Mouse (Mus musculus): ENCODE data around the gene Rhbdl1. TPM values are rescaled to one million over a fixed set of nuclear protein-coding genes. Genes with fewer than 3 reads are reported as not detected.
A peak's percentile ranks its signal among the peaks of the same experiment; 100 is the strongest.

Gene Rhbdl1
- polyA plus RNA-seq, 1 experiment from 2014 or later, result 1.9 TPM

DNA sequence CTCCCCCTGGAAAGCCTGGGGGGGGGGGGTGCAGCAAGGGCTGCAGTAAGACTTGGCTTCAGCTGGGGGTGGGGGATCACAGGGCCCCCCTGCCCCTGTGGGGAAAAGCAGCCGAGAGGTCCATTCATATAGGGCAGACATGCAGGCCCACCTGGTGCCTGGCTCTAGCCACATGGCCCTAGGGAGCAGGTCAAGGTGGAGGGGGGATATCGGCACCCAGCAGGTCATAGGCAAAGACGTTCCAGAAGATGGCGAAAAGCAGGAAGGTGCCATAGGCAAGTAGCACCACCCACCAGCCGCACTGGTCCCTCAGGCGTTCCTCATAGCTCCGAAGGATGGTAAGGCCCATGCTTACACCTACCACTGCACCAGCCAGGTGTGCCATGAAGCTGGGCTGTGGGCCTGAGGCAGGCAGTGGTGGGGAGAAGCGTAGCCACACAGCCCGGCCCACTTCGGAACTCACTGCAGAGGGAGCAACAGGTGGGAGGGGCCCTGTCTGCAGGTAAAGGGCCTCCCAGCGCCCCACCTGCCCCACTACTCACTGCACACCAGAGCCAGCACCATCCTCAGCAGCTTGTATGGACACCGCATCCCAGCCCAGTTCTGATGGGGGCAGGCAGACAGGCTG is 2.4 kb downstream of the Rhbdl1 start:
- Histone ChIP-seq H3K4me1 (replicated peaks) (peaks cover 70% of the 10 kb centered on the region), H3K4me3 (replicated peaks) (peak overlapping the region; percentile 83), H3K27ac (no peak overlapping the region; the same call in 1 of the 2 replicates), H3K4me2 (replicated peaks) (peak overlapping the region; percentile 91), H3K9ac (peak overlapping the region; percentile 85), H3K36me3 (peaks cover 21% of the 10 kb centered on the region), H3K9me3 (no peaks in the 10 kb centered on the region), H3K27me3 (replicated peaks) (no peaks in the 10 kb centered on the region)
- WGBS, result 77% methylated on average over 12 of the region's 12 CpGs
- no peak for ATAC-seq

DNA sequence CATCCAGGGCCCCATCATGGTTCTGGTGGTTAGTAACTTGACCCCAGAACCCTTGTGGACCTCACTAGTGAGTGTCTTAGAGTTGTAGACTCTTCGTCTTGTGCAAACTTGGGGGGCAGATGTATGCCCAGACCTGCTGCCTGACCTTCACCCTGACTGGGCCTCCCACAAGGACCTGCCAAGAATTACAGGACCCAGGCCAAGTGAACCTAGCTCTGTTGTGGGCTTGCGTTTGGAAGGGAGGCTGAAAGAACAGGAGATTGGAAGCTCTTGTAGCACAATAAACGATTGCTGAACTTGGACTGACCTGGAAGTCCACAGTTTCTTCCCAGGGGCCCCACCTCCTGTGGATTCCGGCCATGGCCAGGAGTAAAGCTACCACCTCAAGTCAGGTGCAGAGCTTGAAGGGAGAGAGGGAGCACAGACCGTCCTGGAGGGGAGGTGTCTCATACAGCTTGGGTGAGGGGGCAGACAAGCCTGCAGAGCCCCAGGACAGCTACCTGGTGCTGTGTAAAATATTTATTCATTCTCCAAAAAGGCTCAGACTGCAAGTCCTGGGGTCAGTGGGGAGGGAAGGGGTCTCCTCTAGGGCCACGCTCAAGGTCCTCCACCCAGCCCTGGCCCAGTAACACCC is 3.0 kb downstream of the Rhbdl1 start:
- H3K4me2 ChIP-seq (replicated peaks), result peak overlapping the region; percentile 91
- WGBS, result 19% methylated on average over 6 of the region's 6 CpGs
- H3K9me3 ChIP-seq, result no peaks in the 10 kb centered on the region
- H3K27me3 ChIP-seq (replicated peaks), result no peaks in the 10 kb centered on the region
- peak overlapping the region; percentile 85 for H3K9ac ChIP-seq
- ATAC-seq, result no peak
- H3K27ac ChIP-seq, result peak overlapping the region; percentile 98
- H3K4me1 ChIP-seq (replicated peaks), result peaks cover 68% of the 10 kb centered on the region
- H3K36me3 ChIP-seq, result peaks cover 16% of the 10 kb centered on the region
- H3K4me3 ChIP-seq (replicated peaks), result peak overlapping the region; percentile 83

DNA sequence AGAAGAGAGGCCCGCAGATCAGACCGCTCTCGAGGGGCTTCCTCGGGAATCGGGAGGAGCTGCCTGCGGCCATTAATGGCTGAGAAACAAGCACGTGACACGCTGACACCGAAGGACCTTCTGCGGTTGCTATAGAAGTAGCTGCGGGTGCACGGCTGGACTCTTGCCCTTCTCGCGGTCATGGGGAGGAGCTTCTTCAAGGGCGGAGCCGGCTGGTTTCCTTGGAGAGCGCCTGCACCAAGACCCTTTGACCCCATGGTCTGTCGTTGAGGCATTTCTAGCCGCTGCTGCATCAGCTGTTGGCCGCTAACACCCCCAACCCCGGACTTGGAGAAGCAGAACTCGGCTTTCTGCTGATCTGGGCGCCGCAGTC is 3.8 kb downstream of the Rhbdl1 start, which contains the start of gene Stub1:
TSS of gene Stub1 (minus strand) at position 114 of the 373 bp plus-strand sequence.
- under 1% methylated on average over 24 of the region's 24 CpGs for WGBS
- H3K4me1 ChIP-seq (replicated peaks), result peaks cover 70% of the 10 kb centered on the region
- ATAC-seq, result peak; percentile 82

DNA sequence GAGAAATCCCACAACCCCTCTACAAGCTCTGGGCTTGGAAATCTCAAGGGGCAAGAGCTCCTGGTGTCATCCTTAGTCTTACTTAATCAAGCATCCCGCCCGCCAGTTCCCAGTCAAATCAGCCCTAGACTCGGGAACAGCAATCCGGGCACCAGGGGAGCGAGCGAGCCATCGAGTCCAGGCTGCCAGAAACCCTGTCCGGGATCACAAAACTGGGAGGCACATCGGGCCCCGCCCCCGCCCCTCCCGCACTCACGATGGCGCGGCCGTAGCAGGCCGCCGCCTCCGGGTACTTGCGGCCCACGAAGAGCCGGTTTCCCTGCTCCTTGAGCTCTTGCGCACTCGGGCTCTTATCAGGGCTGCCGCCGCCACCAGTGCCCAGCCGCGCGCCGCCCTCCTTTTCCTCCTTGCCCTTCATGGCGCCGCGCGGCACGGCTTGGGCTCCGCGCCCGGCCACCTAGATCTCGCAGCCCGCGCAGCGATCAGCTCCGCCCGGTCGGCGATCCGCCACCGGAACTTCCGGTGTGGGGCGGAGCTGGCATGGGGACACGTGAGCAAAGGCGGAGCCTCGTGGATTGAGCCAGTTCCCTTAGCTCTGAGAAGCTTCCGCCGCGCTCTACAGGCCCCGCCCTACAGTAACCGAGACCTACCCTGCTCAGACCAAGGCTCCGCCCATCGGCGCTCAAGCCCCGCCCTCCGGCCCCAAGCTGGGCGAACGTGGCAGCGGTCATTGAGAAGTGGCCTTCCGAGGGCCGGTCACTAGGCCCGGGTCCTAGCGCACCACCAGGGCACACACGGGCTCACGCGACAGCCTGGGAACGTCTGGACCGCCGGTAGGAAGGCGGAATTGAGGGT is 4.4 kb downstream of the Rhbdl1 start:
- ATAC-seq, result peak; percentile 92
- peak overlapping the region; percentile 83 for H3K4me3 ChIP-seq (replicated peaks)
- peaks cover 14% of the 10 kb centered on the region for H3K36me3 ChIP-seq
- no peaks in the 10 kb centered on the region for H3K9me3 ChIP-seq
- no peaks in the 10 kb centered on the region for H3K27me3 ChIP-seq (replicated peaks)
- peak overlapping the region; percentile 98 for H3K27ac ChIP-seq
- WGBS, result under 1% methylated on average over 76 of the region's 77 CpGs
- peak overlapping the region; percentile 91 for H3K4me2 ChIP-seq (replicated peaks)
- H3K4me1 ChIP-seq (replicated peaks), result peaks cover 70% of the 10 kb centered on the region
- peak overlapping the region; percentile 85 for H3K9ac ChIP-seq

More for the DNA sequence above, 3.8 kb downstream of the Rhbdl1 start, which contains the start of gene Stub1:
- Histone ChIP-seq H3K4me3 (replicated peaks) (peak within 1 kb of the TSS; percentile 83), H3K9ac (peak within 1 kb of the TSS; percentile 85), H3K36me3 (peaks cover 14% of the 10 kb centered on the region), H3K27me3 (replicated peaks) (no peaks in the 10 kb centered on the region), H3K9me3 (no peaks in the 10 kb centered on the region), H3K4me2 (replicated peaks) (peak within 1 kb of the TSS; percentile 91), H3K27ac (peak within 1 kb of the TSS; percentile 98)

DNA sequence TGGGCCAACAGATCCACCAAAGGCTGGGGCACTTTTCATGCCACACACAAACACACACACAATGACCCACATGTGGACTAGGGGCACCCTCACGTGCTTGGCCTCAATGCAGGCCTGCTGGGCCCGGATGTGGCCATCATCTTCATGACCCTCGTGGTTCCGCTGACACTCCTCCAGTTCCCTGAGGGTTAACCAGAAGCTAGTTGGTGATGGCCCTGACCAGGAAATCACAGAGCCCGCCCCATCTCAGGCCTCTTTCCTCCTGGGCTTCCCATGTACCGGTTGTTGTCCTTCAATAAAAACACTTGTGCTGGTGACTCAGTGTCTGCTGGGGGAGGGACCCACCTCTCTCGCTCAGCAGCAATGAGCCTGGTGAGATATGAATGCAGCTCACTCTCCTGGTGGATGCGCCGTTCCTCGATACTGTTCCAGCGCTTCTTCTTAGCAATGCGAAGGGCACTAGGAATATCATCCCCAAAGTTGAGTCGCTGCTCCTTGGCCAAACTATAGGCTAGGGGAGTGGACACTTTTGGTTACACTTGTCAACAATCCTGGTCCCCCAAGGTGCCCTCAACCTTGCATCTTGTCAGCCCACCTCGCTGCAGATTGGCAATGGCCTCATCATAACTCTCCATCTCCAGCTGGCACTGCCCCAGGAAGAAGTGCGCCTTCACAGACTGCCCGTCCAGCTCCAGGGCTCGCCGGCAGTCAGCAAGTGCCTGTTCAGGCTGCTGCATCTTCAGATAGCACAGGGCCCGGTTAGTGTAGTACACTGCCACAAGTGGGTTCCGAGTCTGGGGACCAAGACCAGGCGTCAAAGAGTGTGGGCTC is 5.4 kb downstream of the Rhbdl1 start:
- Histone ChIP-seq H3K9ac (peak overlapping the region; percentile 85), H3K9me3 (no peaks in the 10 kb centered on the region), H3K4me3 (replicated peaks) (peak overlapping the region; percentile 83), H3K36me3 (peaks cover 14% of the 10 kb centered on the region), H3K27me3 (replicated peaks) (no peaks in the 10 kb centered on the region), H3K27ac (peak overlapping the region; percentile 98), H3K4me1 (replicated peaks) (peaks cover 61% of the 10 kb centered on the region), H3K4me2 (replicated peaks) (peak overlapping the region; percentile 91)
- 47% methylated on average over 21 of the region's 21 CpGs for WGBS
- no peak for ATAC-seq

DNA sequence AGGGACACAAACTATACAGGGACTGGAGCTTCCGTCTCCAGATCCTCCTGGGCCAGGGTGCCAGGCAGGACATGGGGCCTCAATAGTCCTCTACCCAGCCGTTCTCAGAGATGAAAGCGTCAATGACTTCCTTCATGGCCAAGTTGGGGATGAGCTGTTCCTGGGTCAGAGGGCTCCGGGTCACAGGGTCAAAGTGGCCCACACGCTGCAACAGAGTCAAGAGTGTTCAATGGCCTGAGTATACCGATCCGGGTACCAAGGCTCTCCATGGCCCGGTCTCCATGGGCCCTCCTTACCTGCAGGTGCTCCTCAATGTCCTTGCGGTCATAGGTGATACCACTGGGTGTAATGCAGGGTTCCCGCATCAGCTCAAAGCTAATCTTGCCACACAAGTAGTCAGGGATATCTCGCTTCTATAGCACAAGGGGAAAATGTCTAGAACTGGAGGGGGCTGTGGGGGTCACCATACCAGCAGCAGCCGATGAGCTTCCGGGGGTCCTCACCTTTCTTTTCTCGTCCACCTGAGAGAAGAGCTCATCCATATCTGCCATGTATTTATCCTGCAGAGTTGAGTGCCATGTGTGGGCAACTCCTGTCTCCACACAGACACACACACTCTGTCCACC is 6.2 kb downstream of the Rhbdl1 start:
- Histone ChIP-seq H3K4me2 (replicated peaks) (peak overlapping the region; percentile 91), H3K36me3 (peaks cover 17% of the 10 kb centered on the region), H3K4me3 (replicated peaks) (peak overlapping the region; percentile 83), H3K9me3 (no peaks in the 10 kb centered on the region), H3K9ac (peak overlapping the region; percentile 85; the same call in 1 of the 2 replicates), H3K27me3 (replicated peaks) (no peaks in the 10 kb centered on the region), H3K27ac (peak overlapping the region; percentile 98; the same call in 1 of the 2 replicates), H3K4me1 (replicated peaks) (peaks cover 55% of the 10 kb centered on the region)
- no peak for ATAC-seq
- WGBS, result 84% methylated on average over 14 of the region's 14 CpGs

DNA sequence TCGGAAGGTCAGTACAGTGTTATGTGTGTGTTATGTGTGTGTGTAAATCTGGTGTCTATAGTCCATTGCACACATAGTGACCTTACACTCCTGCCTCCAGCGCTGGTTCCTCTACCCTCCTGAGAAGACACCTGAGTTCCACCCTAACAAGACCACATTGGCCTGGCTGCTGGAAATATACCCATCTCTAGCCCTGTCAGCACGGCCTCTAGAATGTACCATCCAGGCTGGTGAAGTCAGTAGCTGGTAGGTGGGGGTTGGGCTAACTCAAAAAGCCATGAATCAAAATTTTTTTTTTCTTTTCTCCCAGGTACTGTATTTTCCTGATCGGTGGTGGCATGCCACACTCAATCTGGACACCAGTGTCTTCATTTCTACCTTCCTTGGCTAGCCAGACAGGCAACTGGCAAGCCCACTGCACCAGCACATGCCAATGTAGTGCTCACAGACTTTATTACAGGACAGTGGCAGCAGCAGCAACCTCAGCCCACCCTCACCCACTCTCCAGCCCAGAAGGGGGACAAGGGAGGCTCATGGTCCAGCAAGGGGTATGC is 6.8 kb downstream of the Rhbdl1 start:
- H3K27me3 ChIP-seq (replicated peaks), result no peaks in the 10 kb centered on the region
- peak overlapping the region; percentile 5; the same call in 1 of the 2 replicates for H3K27ac ChIP-seq
- 0 out of 2 replicates have a peak overlapping the region, but pooled peaks have one; percentile 10 for H3K9ac ChIP-seq
- no peak for ATAC-seq
- peak overlapping the region; percentile 91 for H3K4me2 ChIP-seq (replicated peaks)
- WGBS, result 77% methylated on average over 4 of the region's 4 CpGs
- H3K9me3 ChIP-seq, result no peaks in the 10 kb centered on the region
- H3K4me1 ChIP-seq (replicated peaks), result peaks cover 53% of the 10 kb centered on the region
- no peak overlapping the region; the same call in 1 of the 2 replicates for H3K4me3 ChIP-seq (replicated peaks)
- peaks cover 19% of the 10 kb centered on the region for H3K36me3 ChIP-seq

DNA sequence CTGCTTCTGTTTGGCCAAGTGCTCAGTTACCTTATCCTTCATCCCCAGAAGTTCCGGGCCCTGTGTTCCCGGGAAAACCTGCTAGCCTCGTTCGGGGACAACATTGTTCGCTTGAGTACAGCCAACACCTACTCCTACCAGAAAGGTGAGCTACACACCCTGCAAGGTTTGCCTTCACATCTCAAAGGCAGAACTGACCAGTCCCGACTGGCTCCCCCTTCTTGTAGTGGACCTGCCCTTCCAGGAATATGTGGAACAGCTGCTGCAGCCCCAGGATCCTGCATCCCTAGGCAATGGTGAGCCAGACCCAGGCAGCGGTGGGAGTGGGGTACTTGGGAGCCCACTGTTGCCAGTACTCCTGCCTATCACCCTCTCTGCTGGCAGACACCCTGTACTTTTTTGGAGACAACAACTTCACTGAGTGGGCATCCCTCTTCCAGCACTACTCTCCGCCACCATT is 7.5 kb downstream of the Rhbdl1 start:
- ATAC-seq, result no peak
- peak overlapping the region; percentile 57 for H3K4me3 ChIP-seq (replicated peaks)
- H3K4me1 ChIP-seq (replicated peaks), result peaks cover 53% of the 10 kb centered on the region
- H3K9me3 ChIP-seq, result no peaks in the 10 kb centered on the region
- 32% methylated on average over 8 of the region's 8 CpGs for WGBS
- H3K4me2 ChIP-seq (replicated peaks), result peak overlapping the region; percentile 91
- no peaks in the 10 kb centered on the region for H3K27me3 ChIP-seq (replicated peaks)
- H3K36me3 ChIP-seq, result peaks cover 19% of the 10 kb centered on the region
- peak overlapping the region; percentile 64 for H3K9ac ChIP-seq
- peak overlapping the region; percentile 90 for H3K27ac ChIP-seq

DNA sequence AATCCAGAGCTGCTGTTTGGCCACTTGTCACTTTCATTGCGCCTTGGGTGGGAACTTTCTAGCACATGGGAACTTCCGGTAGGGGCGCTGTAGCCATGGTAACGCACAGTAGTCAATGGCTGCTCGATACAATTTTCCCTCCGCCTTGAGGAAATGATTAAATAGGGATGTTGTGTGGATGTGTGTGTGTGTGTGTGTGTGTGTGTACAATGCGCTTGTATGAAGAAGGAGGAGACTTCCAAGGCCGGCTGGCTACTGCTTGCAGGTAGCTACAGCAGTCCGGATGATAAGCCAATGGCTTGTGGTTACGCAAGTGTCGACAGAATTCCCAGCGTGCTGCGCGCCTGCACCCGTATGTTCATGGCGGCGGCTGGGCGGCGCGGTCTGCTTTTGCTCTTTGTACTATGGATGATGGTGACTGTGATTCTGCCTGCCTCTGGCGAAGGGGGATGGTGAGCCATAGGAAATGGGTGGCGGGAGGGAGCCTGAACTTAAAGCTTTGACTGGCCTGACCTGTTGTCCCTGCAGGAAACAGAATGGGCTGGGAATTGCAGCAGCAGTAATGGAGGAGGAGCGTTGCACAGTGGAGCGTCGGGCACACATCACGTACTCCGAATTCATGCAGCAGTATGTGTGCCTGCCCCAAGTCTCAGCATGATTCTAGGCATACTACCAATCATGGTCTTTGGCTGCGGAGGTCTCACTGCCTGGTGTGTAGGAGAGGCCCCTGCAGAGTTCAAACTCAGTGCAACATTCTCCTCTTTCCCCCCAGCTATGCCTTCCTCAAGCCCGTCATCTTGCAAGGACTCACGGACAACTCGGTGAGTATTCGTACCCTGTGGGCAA is 8.2 kb downstream of the Rhbdl1 start, which contains the start of gene Jmjd8:
TSS of gene Jmjd8 (plus strand) at position 156 of the 846 bp plus-strand sequence.
- under 1% methylated on average over 32 of the region's 32 CpGs for WGBS
- peak; percentile 37; the same call in 1 of the 2 replicates for ATAC-seq
- H3K36me3 ChIP-seq, result peaks cover 19% of the 10 kb centered on the region
- peak within 1 kb of the TSS; percentile 90 for H3K27ac ChIP-seq
- peak within 1 kb of the TSS; percentile 91 for H3K4me2 ChIP-seq (replicated peaks)
- H3K4me3 ChIP-seq (replicated peaks), result peak within 1 kb of the TSS; percentile 57
- no peaks in the 10 kb centered on the region for H3K9me3 ChIP-seq
- no peaks in the 10 kb centered on the region for H3K27me3 ChIP-seq (replicated peaks)
- H3K4me1 ChIP-seq (replicated peaks), result peaks cover 53% of the 10 kb centered on the region
- H3K9ac ChIP-seq, result peak within 1 kb of the TSS; percentile 64

DNA sequence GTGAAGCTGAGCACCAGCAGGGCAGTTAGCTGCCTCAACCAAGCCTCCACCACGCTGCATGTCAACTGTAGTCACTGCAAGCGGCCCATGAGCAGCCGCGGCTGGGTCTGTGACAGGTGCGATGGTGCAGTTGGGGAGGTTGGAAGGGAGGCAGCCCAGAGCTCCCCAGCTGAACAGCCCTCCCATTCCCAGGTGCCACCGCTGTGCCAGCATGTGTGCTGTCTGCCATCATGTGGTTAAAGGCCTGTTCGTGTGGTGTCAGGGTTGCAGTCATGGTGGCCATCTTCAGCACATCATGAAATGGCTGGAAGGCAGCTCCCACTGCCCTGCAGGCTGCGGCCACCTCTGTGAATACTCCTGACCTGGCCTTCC is 8.9 kb downstream of the Rhbdl1 start:
- H3K27ac ChIP-seq, result peak overlapping the region; percentile 90; the same call in 1 of the 2 replicates
- no peak for ATAC-seq
- peak overlapping the region; percentile 57 for H3K4me3 ChIP-seq (replicated peaks)
- peaks cover 53% of the 10 kb centered on the region for H3K4me1 ChIP-seq (replicated peaks)
- H3K9me3 ChIP-seq, result no peaks in the 10 kb centered on the region
- H3K27me3 ChIP-seq (replicated peaks), result no peaks in the 10 kb centered on the region
- peak overlapping the region; percentile 91 for H3K4me2 ChIP-seq (replicated peaks)
- WGBS, result 82% methylated on average over 8 of the region's 8 CpGs
- peaks cover 19% of the 10 kb centered on the region for H3K36me3 ChIP-seq
- peak overlapping the region; percentile 64 for H3K9ac ChIP-seq
